Mouse (Mus musculus): ENCODE results near the gene Syap1. TPM values are rescaled to one million over a fixed set of nuclear protein-coding genes. Genes with fewer than 3 reads are reported as not detected.
A peak's percentile ranks its signal among the peaks of the same experiment; 100 is the strongest.
"Not testable (repeated sequence)": the region's sequence is repeated elsewhere in the genome, so short reads cannot be mapped to it uniquely, and the experiment has no call there.

The Syap1 gene
- total RNA-seq, 4 experiments from 2014 or later: 21.8 to 30.5 (median 24.9) TPM

- not testable (repeated sequence) for DNase-seq (ENCODE audit: low spot score in 2 of 2)
Observed at GRCm38 (mm10) chrX:162830313-162830712, 57.9 kb downstream of the Syap1 start.

GRCm38 (mm10) chrX:162829741-162830140 is 58.5 kb downstream of the Syap1 start:
- no peak for DNase-seq (ENCODE audit: low spot score in 2 of 2)

DNA sequence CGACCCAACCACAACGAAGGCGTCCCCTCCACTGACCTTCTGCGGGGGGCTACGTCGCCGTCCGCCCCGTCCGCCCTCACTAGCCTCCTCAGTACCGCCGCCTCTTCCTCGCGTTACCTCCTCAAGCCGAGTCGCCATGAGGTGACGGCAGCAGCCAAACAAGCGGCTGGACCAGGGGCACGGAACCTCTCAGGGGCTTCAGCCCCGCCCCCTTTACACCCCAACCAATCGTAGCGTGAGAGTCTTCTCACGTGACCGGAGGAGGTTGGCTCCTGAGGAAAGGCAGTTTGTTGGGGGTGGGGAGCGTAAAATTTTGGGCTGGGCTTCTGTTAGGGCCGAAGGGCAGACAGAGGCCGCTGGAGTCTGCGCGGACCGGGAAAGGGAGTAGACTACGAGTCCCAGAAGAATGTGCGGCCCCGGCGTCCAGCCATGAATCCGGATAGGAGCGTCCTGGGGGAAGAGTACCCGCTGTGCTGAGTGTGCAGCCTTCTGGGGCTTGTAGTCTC is 59.0 kb downstream of the Syap1 start, which contains the start of gene Txlng:
Gene Txlng (minus strand): TSS at position 252 of the 506 bp plus-strand sequence.
- DNase-seq (ENCODE audit: low spot score in 2 of 2): peak; percentile 94 to 97

GRCm38 (mm10) chrX:162828783-162829182 is 59.5 kb downstream of the Syap1 start:
- peak in 1 of 2 experiments; percentile 2 for DNase-seq (ENCODE audit: low spot score in 2 of 2)

DNA sequence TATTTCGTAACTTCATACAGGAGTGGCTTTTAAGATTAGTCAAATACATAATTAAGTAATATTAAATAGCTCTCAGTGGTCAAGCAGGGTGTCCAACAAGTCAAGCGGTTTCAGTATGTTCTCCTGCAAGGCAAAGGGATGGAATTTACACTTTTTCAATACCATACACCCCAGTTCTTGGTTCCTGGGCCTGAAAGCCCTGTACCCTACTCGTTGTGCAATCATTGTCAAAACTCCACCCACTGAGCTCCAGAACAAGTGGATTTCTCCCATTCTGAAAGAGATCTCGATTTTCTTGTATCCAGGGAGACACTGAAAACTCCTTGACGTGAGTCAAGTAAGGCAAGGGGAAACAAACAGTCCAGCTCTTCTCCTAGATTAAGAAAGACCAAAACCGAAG is 60.2 kb downstream of the Syap1 start:
- DNase-seq (ENCODE audit: low spot score in 2 of 2): no peak

Small RNA genes lying within 50 kb of the gene (microRNA-seq; reads per million reads assigned to microRNA genes)
- gene Mir3473a: not detected

Other genes starting within 250 kb of the Syap1 start
- gene Reps2, start 244.8 kb downstream of the Syap1 start, total RNA-seq (2022): under 1 TPM; 0.41 to 0.88 (median 0.83) TPM
- 10 to 100 TPM; 83.0 to 90.3 (median 86.6) TPM for gene Rbbp7, start 128.0 kb downstream of the Syap1 start, total RNA-seq (2022)
- 10 to 100 TPM in 1 of 4 experiments, 1 to 10 TPM in 3; 7.1 to 10.9 (median 7.8) TPM for gene Txlng, start 59.0 kb downstream of the Syap1 start, total RNA-seq (2022)
- 1 to 10 TPM; 2.5 to 8.2 (median 5.4) TPM for gene Ctps2, start 12.8 kb upstream of the Syap1 start, total RNA-seq (2022)
- gene S100g, start 76.2 kb upstream of the Syap1 start, total RNA-seq (2022): under 1 TPM in 1 of 4 experiments, not detected in 3; 0.94 TPM